Mouse (Mus musculus) inflammation-experienced regulatory T-cells, adult 6 months (primary cell): ENCODE data around the gene Gm21028. TPM values are rescaled to one million over a fixed set of nuclear protein-coding genes. Genes with fewer than 3 reads are reported as not detected.
"Not testable (repeated sequence)": the region's sequence is repeated elsewhere in the genome, so short reads cannot be mapped to it uniquely, and the experiment has no call there.

Experiments used
- ATAC-seq: one replicate; pipeline ENCODE4 v1.8.0; 2017
- polyA plus RNA-seq, 3 experiments: library from polyadenylated mRNA; unstranded; fragments of 100-300 nt; shearing (Covaris generic); gene quantifications; one replicate each; pipeline ENCODE4 v1.2.1; 2017

Gene Gm21028
- polyA plus RNA-seq: not detected

DNA sequence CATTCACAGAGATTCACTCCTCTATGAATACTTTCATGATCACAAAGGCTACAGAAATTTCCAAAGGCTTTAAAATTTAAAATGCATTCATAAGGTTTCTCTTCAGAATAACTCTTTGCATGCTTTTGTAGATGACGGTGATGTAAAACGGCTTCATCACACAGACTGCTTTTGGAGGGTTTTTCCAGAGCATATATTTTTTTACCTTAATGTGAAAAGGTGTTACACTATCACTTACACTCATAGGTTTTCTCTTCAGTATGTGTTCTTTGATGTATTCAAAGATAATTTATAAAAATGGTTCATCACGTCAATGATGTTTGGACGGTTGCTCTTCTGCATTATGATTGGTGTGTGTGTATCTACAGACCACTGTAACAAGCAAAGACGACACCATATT, at the start of gene Gm21028:
Gm21028 (minus strand) TSS at position 101 of the 400 bp plus-strand sequence.
- no peak for ATAC-seq

DNA sequence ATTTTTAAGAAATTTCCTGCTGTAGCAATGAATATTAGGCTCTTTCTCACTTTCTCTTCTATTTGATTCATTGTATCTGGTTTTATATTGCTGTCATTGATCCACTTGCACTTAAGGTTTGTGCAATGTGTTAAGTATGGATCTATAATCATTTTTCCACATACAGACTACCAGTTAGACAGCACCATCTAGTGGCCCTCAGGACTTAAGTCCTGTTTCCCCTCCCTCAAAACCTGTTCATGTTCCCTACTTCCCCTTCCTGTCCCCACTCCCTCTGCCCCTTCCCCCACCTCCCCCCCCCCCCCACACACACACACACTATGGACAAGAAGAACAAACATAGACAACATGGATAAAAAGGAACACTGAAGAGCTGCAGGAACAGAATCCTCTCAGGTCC, 17.3 kb upstream of the Gm21028 start:
- not testable (repeated sequence) for ATAC-seq

DNA sequence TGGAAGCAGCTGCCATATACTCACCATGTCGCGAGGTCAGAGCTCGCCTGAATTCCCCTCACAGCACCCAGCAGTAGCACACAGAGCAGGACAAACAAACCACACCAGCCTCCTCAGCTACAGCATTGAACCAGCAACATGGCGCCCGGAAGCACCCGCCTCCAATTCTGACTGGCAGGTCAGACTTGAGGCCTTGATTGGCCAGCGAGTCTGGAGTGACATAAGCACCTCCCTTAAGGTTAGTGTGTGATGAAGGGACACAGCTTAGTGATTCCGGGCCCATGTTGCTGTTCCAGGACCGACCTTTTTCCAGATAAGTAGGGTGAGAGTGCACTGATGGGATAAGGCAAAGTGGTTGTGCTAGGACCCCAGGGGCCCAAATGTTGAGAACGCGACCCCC, 14.0 kb upstream of the Gm21028 start, which contains the start of gene Zfp977:
Zfp977 (minus strand) TSS at position 135 of the 400 bp plus-strand sequence.
- ATAC-seq: not testable (repeated sequence)

DNA sequence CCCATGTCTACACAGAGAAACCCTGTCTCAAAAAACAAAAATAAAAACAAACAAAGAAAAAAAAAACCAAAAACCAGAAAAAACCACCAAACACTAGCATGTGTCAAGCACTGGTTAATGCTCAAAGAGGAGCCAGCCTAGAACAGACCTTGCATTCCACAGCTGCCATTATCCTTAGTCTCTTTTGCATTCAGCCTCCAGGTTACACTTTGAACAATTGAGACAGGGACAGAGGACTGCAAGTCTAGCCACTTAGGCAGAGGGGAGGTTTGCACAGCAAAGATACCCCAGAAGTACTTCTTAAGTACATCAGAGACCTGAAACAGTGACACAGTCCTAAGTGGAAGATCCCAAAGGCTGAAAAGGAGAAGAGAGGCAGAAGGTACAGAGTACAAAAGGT, 12.9 kb upstream of the Gm21028 start:
- ATAC-seq: not testable (repeated sequence)

DNA sequence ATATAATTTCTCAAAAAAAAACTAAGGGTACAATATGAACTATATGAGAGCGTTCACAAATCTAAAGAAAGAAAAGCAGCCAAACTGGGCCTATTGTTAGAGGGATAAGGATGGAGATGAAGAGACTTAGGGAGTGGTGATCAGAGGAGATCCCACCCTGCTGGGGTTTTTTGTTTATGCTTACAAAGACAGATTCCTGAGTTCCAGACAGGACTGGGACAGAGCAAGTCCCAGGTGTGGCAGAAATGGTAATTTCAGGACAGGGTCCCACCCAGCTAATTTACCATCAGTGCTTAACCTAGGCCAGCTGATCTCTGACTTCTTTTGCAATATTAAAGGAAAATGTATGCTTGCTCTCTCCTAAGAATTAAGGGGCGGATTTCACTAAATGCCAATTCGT, 26.6 kb downstream of the Gm21028 start:
- ATAC-seq: no peak

Other genes starting within 250 kb of the Gm21028 start
- not detected for gene 4933421I07Rik, start 130.5 kb downstream of the Gm21028 start, polyA plus RNA-seq
- gene Zfp141, start 72.8 kb downstream of the Gm21028 start, polyA plus RNA-seq: 10 to 100 TPM; 26.2 to 35.3 (median 28.8) TPM
- not detected for gene Zfp977, start 14.0 kb upstream of the Gm21028 start, polyA plus RNA-seq
- gene Zfp976, start 64.0 kb upstream of the Gm21028 start, polyA plus RNA-seq: 1 to 10 TPM in 2 of 3 experiments, under 1 TPM in 1; 0.75 to 1.5 (median 1.4) TPM
- gene Zfp975, start 114.2 kb upstream of the Gm21028 start, polyA plus RNA-seq: 1 to 10 TPM; 1.8 to 4.9 (median 3.2) TPM
- gene Gm17067, start 148.4 kb upstream of the Gm21028 start, polyA plus RNA-seq: not detected
- gene Vmn2r62, start 214.9 kb upstream of the Gm21028 start, polyA plus RNA-seq: not detected